Mouse (Mus musculus): ENCODE measurements around the gene Gtf2f2. TPM values are rescaled to one million over a fixed set of nuclear protein-coding genes. Genes with fewer than 3 reads are reported as not detected.

Gtf2f2 gene
- polyA plus RNA-seq (2015; fragmentation: Nextera tagmentation; extraction: Ambion mirVana), result 49.6 and 52.5 TPM in 2 replicates

DNA sequence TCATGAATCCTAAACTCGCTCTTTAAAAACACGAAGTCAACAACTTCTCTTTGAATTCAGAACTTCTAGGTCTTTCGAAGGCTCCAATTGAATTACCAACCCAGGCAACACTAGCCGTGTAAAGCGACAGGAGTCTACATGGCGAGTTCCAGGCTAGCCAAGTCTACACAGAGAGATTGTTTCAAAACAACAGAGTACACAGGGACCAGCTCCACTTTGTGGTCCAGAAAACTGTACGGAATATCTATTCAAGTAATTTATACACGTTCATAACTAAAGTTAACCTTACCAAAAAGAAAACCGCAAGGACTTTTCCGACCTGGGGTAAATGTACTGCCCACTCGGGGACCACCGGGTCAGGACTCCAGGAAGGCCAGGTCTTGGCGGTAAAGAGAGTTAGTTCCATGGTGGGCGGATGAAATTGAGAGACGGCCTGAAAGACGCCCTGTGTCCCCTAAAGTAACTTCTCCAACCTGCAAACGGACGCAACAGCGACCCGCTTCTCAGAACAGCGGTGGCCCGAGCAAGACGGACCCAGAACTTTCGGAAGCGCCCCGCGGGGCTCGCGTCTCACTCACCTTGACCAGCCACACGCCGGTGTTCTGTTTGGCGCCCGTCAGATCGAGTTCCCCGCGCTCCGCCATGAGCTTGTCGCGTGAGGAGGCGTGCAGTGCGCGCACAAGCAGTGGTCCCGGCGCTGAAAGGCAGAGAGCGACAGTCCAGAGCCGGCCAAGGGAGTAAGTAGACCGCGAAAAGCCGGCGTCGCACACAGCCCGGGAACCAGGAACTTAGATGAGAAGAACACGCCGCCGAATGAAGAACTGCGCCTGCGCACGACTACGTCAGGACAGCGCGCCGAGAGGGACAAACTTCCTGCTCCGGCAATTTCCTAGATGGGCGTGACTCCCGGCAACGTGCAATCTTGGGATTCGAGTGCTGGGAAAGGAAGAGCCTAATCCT, at the start of gene Gtf2f2:
TSS of gene Gtf2f2 (minus strand) at position 764 of the 960 bp plus-strand sequence.
- H3K27me3 ChIP-seq (replicated peaks; ENCODE audit: control insufficient read depth, insufficient read depth, low read length), result no peaks in the 10 kb centered on the region
- peaks cover 18% of the 10 kb centered on the region for H3K4me1 ChIP-seq (replicated peaks; ENCODE audit: control insufficient read depth, insufficient read depth, low read length)
- H3K9me3 ChIP-seq (ENCODE audit: control insufficient read depth, low read length), result no peaks in the 10 kb centered on the region
- ATAC-seq, result peak; percentile 93
- under 1% methylated on average over 67 of the region's 67 CpGs for WGBS
- peak within 1 kb of the TSS; percentile 49 for H3K27ac ChIP-seq (ENCODE audit: low read length)
- peak within 1 kb of the TSS; percentile 76 for H3K4me2 ChIP-seq (ENCODE audit: low read length)
- H3K9ac ChIP-seq (replicated peaks; ENCODE audit: low read depth, low read length), result peak within 1 kb of the TSS; percentile 64
- H3K36me3 ChIP-seq (ENCODE audit: control insufficient read depth, insufficient read depth), result peaks cover 3% of the 10 kb centered on the region; the same call in 1 of the 2 replicates
- peak within 1 kb of the TSS; percentile 72 for H3K4me3 ChIP-seq (replicated peaks; ENCODE audit: low read length)

DNA sequence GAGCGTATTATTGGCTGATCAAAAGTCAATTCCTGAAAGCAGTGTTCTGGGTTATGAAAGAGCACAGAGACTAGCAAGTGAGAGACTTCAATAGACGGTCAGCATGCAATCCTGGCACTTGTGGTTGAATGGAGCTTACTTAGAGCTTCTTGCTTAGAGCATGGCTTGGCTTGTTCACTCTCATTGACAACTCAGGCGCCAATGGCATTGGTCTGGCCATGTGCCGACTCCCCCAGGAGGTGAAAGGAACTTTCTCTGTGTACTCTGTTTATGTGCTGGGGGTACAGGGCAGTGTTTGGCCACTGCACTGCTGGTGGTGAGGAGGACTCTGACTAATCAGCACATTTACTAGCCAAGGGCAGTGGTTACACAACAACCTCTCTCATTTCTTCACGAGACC, 48.8 kb upstream of the Gtf2f2 start:
- no peak overlapping the region for H3K9ac ChIP-seq (replicated peaks; ENCODE audit: low read depth, low read length)
- no peak overlapping the region for H3K27ac ChIP-seq (ENCODE audit: low read length)
- WGBS, result 67% methylated on average over 5 of the region's 5 CpGs
- no peak for ATAC-seq
- H3K27me3 ChIP-seq (replicated peaks; ENCODE audit: control insufficient read depth, insufficient read depth, low read length), result no peaks in the 10 kb centered on the region
- peaks cover under 1% of the 10 kb centered on the region for H3K4me1 ChIP-seq (replicated peaks; ENCODE audit: control insufficient read depth, insufficient read depth, low read length)
- H3K4me2 ChIP-seq (ENCODE audit: low read length), result no peak overlapping the region
- H3K9me3 ChIP-seq (ENCODE audit: control insufficient read depth, low read length), result no peaks in the 10 kb centered on the region
- H3K4me3 ChIP-seq (replicated peaks; ENCODE audit: low read length), result no peak overlapping the region
- no peaks in the 10 kb centered on the region for H3K36me3 ChIP-seq (ENCODE audit: control insufficient read depth, insufficient read depth)

DNA sequence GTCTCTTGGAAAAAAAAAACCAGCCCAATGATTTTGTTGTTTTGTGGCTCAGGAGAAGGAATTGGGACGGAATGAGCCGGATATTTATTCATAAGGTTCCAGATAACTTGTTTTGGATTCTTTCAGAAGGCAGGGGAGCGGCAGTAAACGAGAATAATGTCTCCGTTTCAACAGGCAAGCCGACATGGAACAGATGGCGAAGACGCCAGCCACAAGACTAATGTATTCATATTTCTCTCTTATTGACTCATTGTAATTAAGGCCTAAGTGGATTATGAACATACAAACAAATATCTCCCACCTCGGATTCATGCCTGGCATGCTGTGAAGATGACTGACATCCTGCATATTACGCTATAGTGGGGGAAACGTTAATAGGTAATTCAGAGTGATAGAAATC, 43.1 kb upstream of the Gtf2f2 start:
- 52% methylated on average over 11 of the region's 11 CpGs for WGBS
- H3K27me3 ChIP-seq (replicated peaks; ENCODE audit: control insufficient read depth, insufficient read depth, low read length), result no peaks in the 10 kb centered on the region
- H3K4me3 ChIP-seq (replicated peaks; ENCODE audit: low read length), result no peak overlapping the region
- no peak for ATAC-seq
- H3K4me2 ChIP-seq (ENCODE audit: low read length), result no peak overlapping the region
- no peaks in the 10 kb centered on the region for H3K36me3 ChIP-seq (ENCODE audit: control insufficient read depth, insufficient read depth)
- H3K4me1 ChIP-seq (replicated peaks; ENCODE audit: control insufficient read depth, insufficient read depth, low read length), result peaks cover 12% of the 10 kb centered on the region
- no peak overlapping the region for H3K9ac ChIP-seq (replicated peaks; ENCODE audit: low read depth, low read length)
- H3K9me3 ChIP-seq (ENCODE audit: control insufficient read depth, low read length), result no peaks in the 10 kb centered on the region
- peak overlapping the region; percentile 31 for H3K27ac ChIP-seq (ENCODE audit: low read length)

DNA sequence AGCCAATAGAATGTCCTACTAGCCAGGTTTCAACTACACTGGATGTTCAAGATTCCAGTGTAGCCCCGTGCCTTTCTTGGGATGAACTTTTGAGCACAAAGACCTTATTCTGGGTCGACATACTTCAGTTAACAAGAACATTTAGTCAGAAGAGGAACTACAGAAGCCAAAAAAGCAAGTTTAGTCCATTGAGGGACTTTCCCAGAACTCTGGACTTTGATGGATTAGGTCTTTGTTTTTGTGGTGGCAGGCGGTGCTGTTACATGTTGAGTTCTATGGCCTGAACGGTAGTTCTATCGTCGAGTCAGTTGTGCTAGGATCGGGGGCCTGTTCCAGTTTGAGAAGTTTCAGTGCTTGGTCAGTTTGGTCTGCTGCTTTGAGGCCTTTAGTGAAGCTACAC, 41.3 kb upstream of the Gtf2f2 start:
- Histone ChIP-seq H3K9ac (replicated peaks; ENCODE audit: low read depth, low read length) (no peak overlapping the region), H3K27ac (ENCODE audit: low read length) (no peak overlapping the region), H3K4me2 (ENCODE audit: low read length) (no peak overlapping the region), H3K36me3 (ENCODE audit: control insufficient read depth, insufficient read depth) (no peaks in the 10 kb centered on the region), H3K4me1 (replicated peaks; ENCODE audit: control insufficient read depth, insufficient read depth, low read length) (peaks cover 12% of the 10 kb centered on the region), H3K27me3 (replicated peaks; ENCODE audit: control insufficient read depth, insufficient read depth, low read length) (no peaks in the 10 kb centered on the region), H3K9me3 (ENCODE audit: control insufficient read depth, low read length) (no peaks in the 10 kb centered on the region), H3K4me3 (replicated peaks; ENCODE audit: low read length) (no peak overlapping the region)
- no peak for ATAC-seq
- 83% methylated on average over 7 of the region's 7 CpGs for WGBS

DNA sequence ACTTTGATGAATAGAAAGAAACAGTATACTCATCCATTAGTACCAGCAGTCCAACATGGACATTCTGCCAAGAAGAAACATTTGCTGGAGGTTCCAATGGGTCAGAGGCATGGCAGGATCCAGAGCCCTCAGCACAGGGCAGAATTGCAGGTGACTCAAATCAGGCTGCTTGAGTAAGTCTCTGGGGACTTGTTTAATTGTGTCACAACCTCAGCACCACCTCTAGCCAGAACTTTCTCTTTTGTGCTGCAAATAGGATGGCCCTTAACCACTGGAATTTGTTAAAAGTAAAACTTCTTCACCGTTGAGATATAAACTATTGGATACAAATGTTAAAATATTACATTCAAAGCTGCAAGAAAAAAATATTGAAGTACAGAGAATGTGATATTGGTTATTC, 35.1 kb upstream of the Gtf2f2 start:
- Histone ChIP-seq H3K4me2 (ENCODE audit: low read length) (no peak overlapping the region), H3K4me3 (replicated peaks; ENCODE audit: low read length) (no peak overlapping the region), H3K27ac (ENCODE audit: low read length) (no peak overlapping the region), H3K36me3 (ENCODE audit: control insufficient read depth, insufficient read depth) (no peaks in the 10 kb centered on the region), H3K27me3 (replicated peaks; ENCODE audit: control insufficient read depth, insufficient read depth, low read length) (no peaks in the 10 kb centered on the region), H3K4me1 (replicated peaks; ENCODE audit: control insufficient read depth, insufficient read depth, low read length) (no peaks in the 10 kb centered on the region), H3K9ac (replicated peaks; ENCODE audit: low read depth, low read length) (no peak overlapping the region), H3K9me3 (ENCODE audit: control insufficient read depth, low read length) (no peaks in the 10 kb centered on the region)
- WGBS, result 66% methylated on average over 1 of the region's 1 CpGs
- no peak for ATAC-seq

DNA sequence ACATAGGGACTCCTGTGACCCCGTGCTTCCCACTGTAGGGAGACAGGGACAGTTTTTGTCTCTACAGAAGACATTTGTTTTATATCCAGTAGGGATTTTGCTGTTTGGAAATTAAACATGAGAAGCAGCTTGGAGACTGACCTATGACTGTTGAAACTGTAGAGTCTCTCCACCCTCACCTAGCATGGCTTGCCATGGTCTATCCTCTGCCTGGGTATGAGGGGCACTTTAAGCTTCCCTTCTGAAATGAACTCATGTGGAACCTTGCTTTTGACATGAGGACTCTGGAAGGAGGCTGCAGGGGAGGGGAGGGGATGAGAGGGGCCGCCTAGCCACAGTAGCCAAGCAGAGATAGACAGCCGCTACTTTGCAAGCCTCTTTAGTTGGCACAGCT, 33.5 kb upstream of the Gtf2f2 start:
- no peak overlapping the region for H3K27ac ChIP-seq (ENCODE audit: low read length)
- H3K4me3 ChIP-seq (replicated peaks; ENCODE audit: low read length), result no peak overlapping the region
- H3K27me3 ChIP-seq (replicated peaks; ENCODE audit: control insufficient read depth, insufficient read depth, low read length), result no peaks in the 10 kb centered on the region
- H3K9ac ChIP-seq (replicated peaks; ENCODE audit: low read depth, low read length), result no peak overlapping the region
- H3K4me2 ChIP-seq (ENCODE audit: low read length), result no peak overlapping the region
- H3K36me3 ChIP-seq (ENCODE audit: control insufficient read depth, insufficient read depth), result no peaks in the 10 kb centered on the region
- H3K4me1 ChIP-seq (replicated peaks; ENCODE audit: control insufficient read depth, insufficient read depth, low read length), result no peaks in the 10 kb centered on the region
- H3K9me3 ChIP-seq (ENCODE audit: control insufficient read depth, low read length), result no peaks in the 10 kb centered on the region
- ATAC-seq, result no peak
- 43% methylated on average over 3 of the region's 3 CpGs for WGBS

DNA sequence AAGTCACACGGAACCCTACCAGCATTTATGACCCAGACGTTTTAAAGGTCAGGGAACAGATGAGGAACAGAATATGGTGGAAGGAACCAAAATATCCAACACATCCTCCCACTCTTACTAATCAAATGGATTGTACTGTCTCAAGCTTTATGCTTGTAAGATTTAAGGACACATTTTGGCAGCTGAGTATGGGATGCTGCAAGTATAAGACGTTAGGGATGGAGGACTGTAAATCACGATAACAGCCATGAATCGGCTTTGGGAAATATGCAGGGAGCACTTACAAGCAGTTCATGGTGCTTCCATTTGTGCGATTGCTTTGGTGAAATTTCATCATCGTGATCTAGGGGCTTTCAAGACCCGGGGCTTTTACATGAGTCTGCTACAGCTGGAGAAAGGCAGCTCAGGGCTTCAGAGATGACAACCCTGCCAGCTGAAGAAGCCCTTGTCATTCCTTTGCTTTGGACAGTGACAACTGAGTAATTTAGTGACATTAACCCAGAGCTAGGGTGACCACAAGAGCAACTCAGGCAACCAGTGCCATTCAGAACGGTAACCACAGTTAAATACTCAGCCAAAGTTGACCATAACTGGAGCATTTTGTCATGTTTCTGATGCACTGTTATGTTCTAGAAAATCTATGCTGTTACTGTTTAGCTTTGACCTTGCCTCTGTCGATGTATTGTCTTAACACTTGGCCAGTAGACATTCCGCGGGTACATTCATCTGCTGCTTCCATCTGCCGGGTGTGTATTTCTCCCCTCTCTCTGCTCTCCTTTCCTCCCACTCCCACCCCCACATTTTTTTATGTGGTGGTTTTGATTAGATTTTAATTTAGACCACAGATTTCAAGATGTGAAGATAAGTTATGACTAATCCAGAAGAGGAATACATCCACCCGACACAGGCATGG, 32.8 kb upstream of the Gtf2f2 start:
- Histone ChIP-seq H3K36me3 (ENCODE audit: control insufficient read depth, insufficient read depth) (no peaks in the 10 kb centered on the region), H3K4me2 (ENCODE audit: low read length) (no peak overlapping the region), H3K4me3 (replicated peaks; ENCODE audit: low read length) (no peak overlapping the region), H3K4me1 (replicated peaks; ENCODE audit: control insufficient read depth, insufficient read depth, low read length) (no peaks in the 10 kb centered on the region), H3K9ac (replicated peaks; ENCODE audit: low read depth, low read length) (no peak overlapping the region), H3K9me3 (ENCODE audit: control insufficient read depth, low read length) (no peaks in the 10 kb centered on the region), H3K27me3 (replicated peaks; ENCODE audit: control insufficient read depth, insufficient read depth, low read length) (no peaks in the 10 kb centered on the region), H3K27ac (ENCODE audit: low read length) (no peak overlapping the region)
- WGBS, result 85% methylated on average over 14 of the region's 14 CpGs
- no peak for ATAC-seq

DNA sequence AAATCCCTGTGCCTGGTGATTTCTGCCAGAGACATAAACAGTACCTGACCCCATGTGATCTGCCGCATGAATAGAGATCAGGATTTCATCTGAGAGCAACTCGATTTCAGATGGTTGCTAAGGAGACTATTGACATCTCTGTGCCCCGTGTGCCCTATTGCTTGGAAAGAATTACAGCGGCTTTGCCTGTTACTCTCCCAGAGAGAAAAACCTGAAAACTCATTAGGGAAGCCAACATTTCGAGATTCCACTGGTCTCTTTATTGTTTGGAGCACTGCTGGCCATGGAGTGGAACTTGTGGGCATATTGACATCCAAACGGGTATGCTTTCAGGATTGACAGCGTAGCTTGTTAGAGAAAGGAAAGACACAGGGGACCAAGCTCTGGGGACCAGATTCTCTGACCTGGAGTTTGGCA, 22.6 kb upstream of the Gtf2f2 start:
- H3K27me3 ChIP-seq (replicated peaks; ENCODE audit: control insufficient read depth, insufficient read depth, low read length), result no peaks in the 10 kb centered on the region
- H3K4me3 ChIP-seq (replicated peaks; ENCODE audit: low read length), result no peak overlapping the region
- ATAC-seq, result peak; percentile 77
- H3K9ac ChIP-seq (replicated peaks; ENCODE audit: low read depth, low read length), result no peak overlapping the region
- 1% methylated on average over 7 of the region's 7 CpGs for WGBS
- no peaks in the 10 kb centered on the region for H3K36me3 ChIP-seq (ENCODE audit: control insufficient read depth, insufficient read depth)
- H3K4me1 ChIP-seq (replicated peaks; ENCODE audit: control insufficient read depth, insufficient read depth, low read length), result peaks cover 30% of the 10 kb centered on the region
- H3K9me3 ChIP-seq (ENCODE audit: control insufficient read depth, low read length), result no peaks in the 10 kb centered on the region
- H3K27ac ChIP-seq (ENCODE audit: low read length), result peak overlapping the region; percentile 89
- H3K4me2 ChIP-seq (ENCODE audit: low read length), result peak overlapping the region; percentile 30

DNA sequence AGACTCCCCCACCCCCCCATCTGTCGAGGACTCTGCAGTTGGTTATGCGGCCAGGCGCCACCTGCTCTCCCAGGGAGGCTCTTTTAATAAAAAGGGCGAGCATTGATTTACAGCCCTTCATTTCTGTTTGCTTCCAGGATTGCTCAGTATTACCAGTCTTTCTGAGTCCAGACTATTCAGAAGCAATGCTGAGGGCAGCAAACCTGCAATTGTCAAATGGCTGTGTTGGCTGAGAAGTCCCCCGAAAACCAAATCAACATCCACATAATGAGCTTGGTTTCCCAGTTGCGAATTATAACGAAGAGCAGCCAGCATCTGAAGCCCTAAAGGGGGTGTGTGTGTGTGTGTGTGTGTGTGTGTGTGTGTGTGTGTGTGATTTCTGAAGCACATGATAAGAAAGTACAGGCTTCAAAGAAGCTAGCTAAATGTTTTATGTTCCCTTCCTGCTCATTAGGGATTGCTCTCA, 22.0 kb upstream of the Gtf2f2 start:
- WGBS, result 8% methylated on average over 7 of the region's 7 CpGs
- H3K9ac ChIP-seq (replicated peaks; ENCODE audit: low read depth, low read length), result peak overlapping the region; percentile 22; the same call in 1 of the 2 replicates

More for the DNA sequence above, 22.0 kb upstream of the Gtf2f2 start:
- no peak overlapping the region for H3K4me3 ChIP-seq (replicated peaks; ENCODE audit: low read length)
- peaks cover 30% of the 10 kb centered on the region for H3K4me1 ChIP-seq (replicated peaks; ENCODE audit: control insufficient read depth, insufficient read depth, low read length)
- H3K27ac ChIP-seq (ENCODE audit: low read length), result peak overlapping the region; percentile 89
- no peaks in the 10 kb centered on the region for H3K9me3 ChIP-seq (ENCODE audit: control insufficient read depth, low read length)
- no peaks in the 10 kb centered on the region for H3K36me3 ChIP-seq (ENCODE audit: control insufficient read depth, insufficient read depth)
- ATAC-seq, result peak; percentile 74
- H3K27me3 ChIP-seq (replicated peaks; ENCODE audit: control insufficient read depth, insufficient read depth, low read length), result no peaks in the 10 kb centered on the region
- H3K4me2 ChIP-seq (ENCODE audit: low read length), result peak overlapping the region; percentile 38
